Mouse (Mus musculus) frontal cortex, adult 2 months (tissue): ENCODE data around the gene Zfp988. TPM values are rescaled to one million over a fixed set of nuclear protein-coding genes. Genes with fewer than 3 reads are reported as not detected.
"Not testable (repeated sequence)": the region's sequence is repeated elsewhere in the genome, so short reads cannot be mapped to it uniquely, and the experiment has no call there.

ENCODE experiments used
- DNase-seq, 2 experiments: peaks; one replicate each; pipeline ENCODE4 v3.0.0; 2022; ENCODE audit warnings: low spot score in 1 of 2; ENCODE audit errors: extremely low spot score in 1 of 2
- polyA plus RNA-seq: library from polyadenylated mRNA; depleted of rRNA; stranded (reverse); fragments of >200 nt; gene quantifications from 2 replicates; pipeline ENCODE4 v1.2.3, GENCODE M21; 2012

Gene Zfp988
- polyA plus RNA-seq, 1 experiment, result 0.38 TPM

GRCm38 (mm10) chr4:147343042-147343908 lies 37.8 kb downstream of the Zfp988 start:
- not testable (repeated sequence) for DNase-seq

GRCm38 (mm10) chr4:147345061-147345554 lies 39.6 kb downstream of the Zfp988 start:
- not testable (repeated sequence) for DNase-seq

- not testable (repeated sequence) for DNase-seq
Observed at GRCm38 (mm10) chr4:147346361-147347035, 41.0 kb downstream of the Zfp988 start.

GRCm38 (mm10) chr4:147347300-147347699 lies 41.8 kb downstream of the Zfp988 start:
- not testable (repeated sequence) for DNase-seq

- not testable (repeated sequence) for DNase-seq
Observed at GRCm38 (mm10) chr4:147347880-147348279, 42.4 kb downstream of the Zfp988 start.

- DNase-seq, result not testable (repeated sequence)
Observed at GRCm38 (mm10) chr4:147348401-147348800, 42.9 kb downstream of the Zfp988 start.

- DNase-seq, result not testable (repeated sequence)
Observed at GRCm38 (mm10) chr4:147348906-147349686, 43.6 kb downstream of the Zfp988 start.

GRCm38 (mm10) chr4:147349687-147350415 lies 44.4 kb downstream of the Zfp988 start:
- DNase-seq, result not testable (repeated sequence)

GRCm38 (mm10) chr4:147350541-147350940 lies 45.1 kb downstream of the Zfp988 start:
- not testable (repeated sequence) for DNase-seq

- DNase-seq, result not testable (repeated sequence)
Observed at GRCm38 (mm10) chr4:147351376-147351980, 46.0 kb downstream of the Zfp988 start.

- DNase-seq, result not testable (repeated sequence)
Observed at GRCm38 (mm10) chr4:147353626-147354025, 48.2 kb downstream of the Zfp988 start.

- not testable (repeated sequence) for DNase-seq
Observed at GRCm38 (mm10) chr4:147356042-147356441, 50.6 kb downstream of the Zfp988 start.

- not testable (repeated sequence) for DNase-seq
Observed at GRCm38 (mm10) chr4:147357195-147357594, 51.7 kb downstream of the Zfp988 start.

GRCm38 (mm10) chr4:147361003-147361402 lies 55.5 kb downstream of the Zfp988 start, which contains the start of gene Zfp978:
Gene Zfp978 (plus strand): TSS chr4:147361303.
- DNase-seq, result not testable (repeated sequence)

- DNase-seq, result not testable (repeated sequence)
Observed at GRCm38 (mm10) chr4:147361872-147362271, 56.4 kb downstream of the Zfp988 start.

- DNase-seq, result not testable (repeated sequence)
Observed at GRCm38 (mm10) chr4:147369564-147369963, 64.1 kb downstream of the Zfp988 start.

- not testable (repeated sequence) for DNase-seq
Observed at GRCm38 (mm10) chr4:147383199-147383598, 77.7 kb downstream of the Zfp988 start.
